Mouse (Mus musculus) cortical plate, adult 2 months (tissue): ENCODE results near the gene 4930432K21Rik.
A peak's percentile ranks its signal among the peaks of the same experiment; 100 is the strongest.

Experiments used
- CTCF ChIP-seq: fragments of 200-500 bp; IDR thresholded peaks from 2 replicates; pipeline ENCODE4 v1.5.1; 2011; ENCODE audit warnings: mild to moderate bottlenecking, control low read depth, low read length; ENCODE audit not compliant: insufficient read depth; ENCODE audit errors: extremely low read depth
- POLR2A ChIP-seq: fragments of 200-500 bp; IDR thresholded peaks from 2 replicates; pipeline ENCODE4 v1.6.1; 2011; ENCODE audit warnings: mild to moderate bottlenecking, low read length, control low read depth; ENCODE audit not compliant: insufficient read depth; ENCODE audit errors: extremely low read depth

GRCm38 (mm10) chr8:84147769-84148530, at the start of gene 4930432K21Rik, which contains the start of gene Cc2d1a:
- TF ChIP-seq POLR2A (peak; percentile 85), CTCF (no peak)
